Mouse (Mus musculus) myocyte (in vitro differentiated cells): Measurements from ENCODE around the gene Zfp423.

Source experiments
- E2F4 ChIP-seq: IDR thresholded peaks from one replicate; pipeline ENCODE4 v1.6.1; 2011; ENCODE audit warnings: mild to moderate bottlenecking, control low read depth, moderate library complexity; ENCODE audit not compliant: insufficient read depth
- MAX ChIP-seq: IDR thresholded peaks from one replicate; pipeline ENCODE4 v1.6.1; 2011; ENCODE audit warnings: low read depth, mild to moderate bottlenecking, control low read depth
- POLR2A ChIP-seq: IDR thresholded peaks from one replicate; pipeline ENCODE4 v1.6.1; 2011; ENCODE audit warnings: low read depth, mild to moderate bottlenecking, control low read depth, moderate library complexity; ENCODE audit not compliant: insufficient read length
- TCF12 ChIP-seq: IDR thresholded peaks from one replicate; pipeline ENCODE4 v1.6.1; 2011; ENCODE audit warnings: mild to moderate bottlenecking, control low read depth; ENCODE audit not compliant: poor library complexity, insufficient read depth, severe bottlenecking
- USF1 ChIP-seq: IDR thresholded peaks from one replicate; pipeline ENCODE4 v1.6.1; 2011; ENCODE audit warnings: low read depth, mild to moderate bottlenecking, control low read depth, moderate library complexity

GRCm38 (mm10) chr8:87723015-87723414 is 236.4 kb downstream of the Zfp423 start:
- TF ChIP-seq POLR2A (no peak), MAX (no peak), E2F4 (no peak), TCF12 (no peak), USF1 (no peak)
